Mouse (Mus musculus): ENCODE measurements at regions not wholly inside any gene's neighbourhood (a gene's known extent, or its start where the extent isn't known, plus 50 kb on each side); places are given as distances from the start of the nearest gene placed in this dataset.

- H3K27me3 ChIP-seq (ENCODE audit: insufficient read depth, low read length) = no peaks in the 10 kb centered on the region
- no peak for DNase-seq (ENCODE audit: low spot score)
- no peak for ATAC-seq (ENCODE audit: extremely low read depth, insufficient number of reproducible peaks, low FRiP score, poor library complexity, severe bottlenecking)
Measured at GRCm38 (mm10) chr16:77382790-77383189, 219.1 kb downstream of the Gm11146 start.

GRCm38 (mm10) chr16:77372768-77373167, 229.1 kb downstream of the Gm11146 start:
- no peaks in the 10 kb centered on the region for H3K27me3 ChIP-seq (ENCODE audit: insufficient read depth, low read length)
- H3K36me3 ChIP-seq (replicated peaks) = no peaks in the 10 kb centered on the region
- no peaks in the 10 kb centered on the region for H3K9me3 ChIP-seq (replicated peaks)
- H3K4me3 ChIP-seq (ENCODE audit: low read depth, low read length) = no peak overlapping the region
- TF ChIP-seq POLR2AphosphoS5 (IDR thresholded peaks at IDR 0.05; ENCODE audit: insufficient replicate concordance, low read depth, low read length) = no peak
- no peak for TF ChIP-seq TAL1 (conservative IDR thresholded peaks at IDR 0.05; ENCODE audit: low read depth, low read length)
- no peak for TF ChIP-seq GATA2 (IDR thresholded peaks at IDR 0.05; ENCODE audit: borderline replicate concordance, low read depth, low read length)
- no peak for TF ChIP-seq GATA1 (IDR thresholded peaks at IDR 0.05; ENCODE audit: borderline replicate concordance, low read length)
- TF ChIP-seq CTCF (IDR thresholded peaks at IDR 0.05; ENCODE audit: low read depth, low read length) = no peak
- DNase-seq (ENCODE audit: low spot score) = no peak
- no peaks in the 10 kb centered on the region for H3K4me1 ChIP-seq (ENCODE audit: insufficient read depth, low read depth, low read length)
- ATAC-seq (ENCODE audit: extremely low read depth, insufficient number of reproducible peaks, low FRiP score, poor library complexity, severe bottlenecking) = no peak

More at GRCm38 (mm10) chr16:77382790-77383189, 219.1 kb downstream of the Gm11146 start:
- no peaks in the 10 kb centered on the region; the same call in 1 of the 2 replicates for H3K9me3 ChIP-seq (replicated peaks)
- H3K4me1 ChIP-seq (ENCODE audit: insufficient read depth, low read depth, low read length) = no peaks in the 10 kb centered on the region
- H3K36me3 ChIP-seq (replicated peaks) = no peaks in the 10 kb centered on the region
- H3K4me3 ChIP-seq (ENCODE audit: low read depth, low read length) = no peak overlapping the region
- no peak for TF ChIP-seq GATA1 (IDR thresholded peaks at IDR 0.05; ENCODE audit: borderline replicate concordance, low read length)
- TF ChIP-seq GATA2 (IDR thresholded peaks at IDR 0.05; ENCODE audit: borderline replicate concordance, low read depth, low read length) = no peak
- TF ChIP-seq TAL1 (conservative IDR thresholded peaks at IDR 0.05; ENCODE audit: low read depth, low read length) = no peak
- TF ChIP-seq CTCF (IDR thresholded peaks at IDR 0.05; ENCODE audit: low read depth, low read length) = no peak

- H3K4me1 ChIP-seq (ENCODE audit: insufficient read depth, low read depth, low read length) = no peaks in the 10 kb centered on the region
- H3K27me3 ChIP-seq (ENCODE audit: insufficient read depth, low read length) = no peaks in the 10 kb centered on the region
- H3K36me3 ChIP-seq (replicated peaks) = no peaks in the 10 kb centered on the region
- no peak for TF ChIP-seq GATA2 (IDR thresholded peaks at IDR 0.05; ENCODE audit: borderline replicate concordance, low read depth, low read length)
- no peak for TF ChIP-seq CTCF (IDR thresholded peaks at IDR 0.05; ENCODE audit: low read depth, low read length)
- no peak for TF ChIP-seq GATA1 (IDR thresholded peaks at IDR 0.05; ENCODE audit: borderline replicate concordance, low read length)
- no peak for TF ChIP-seq TAL1 (conservative IDR thresholded peaks at IDR 0.05; ENCODE audit: low read depth, low read length)
- no peak for TF ChIP-seq POLR2AphosphoS5 (IDR thresholded peaks at IDR 0.05; ENCODE audit: insufficient replicate concordance, low read depth, low read length)
- ATAC-seq (ENCODE audit: extremely low read depth, insufficient number of reproducible peaks, low FRiP score, poor library complexity, severe bottlenecking) (no peak), DNase-seq (ENCODE audit: low spot score) (no peak)
- H3K9me3 ChIP-seq (replicated peaks) = no peaks in the 10 kb centered on the region
- no peak overlapping the region for H3K4me3 ChIP-seq (ENCODE audit: low read depth, low read length)
Measured at GRCm38 (mm10) chr16:77369810-77370209, 232.1 kb downstream of the Gm11146 start.

- ATAC-seq (ENCODE audit: extremely low read depth, insufficient number of reproducible peaks, low FRiP score, poor library complexity, severe bottlenecking) (no peak), DNase-seq (ENCODE audit: low spot score) (no peak)
- TF ChIP-seq CTCF (IDR thresholded peaks at IDR 0.05; ENCODE audit: low read depth, low read length) (no peak), GATA1 (IDR thresholded peaks at IDR 0.05; ENCODE audit: borderline replicate concordance, low read length) (no peak), GATA2 (IDR thresholded peaks at IDR 0.05; ENCODE audit: borderline replicate concordance, low read depth, low read length) (no peak), TAL1 (conservative IDR thresholded peaks at IDR 0.05; ENCODE audit: low read depth, low read length) (no peak), POLR2AphosphoS5 (IDR thresholded peaks at IDR 0.05; ENCODE audit: insufficient replicate concordance, low read depth, low read length) (no peak)
- Histone ChIP-seq H3K4me1 (ENCODE audit: insufficient read depth, low read depth, low read length) (no peaks in the 10 kb centered on the region), H3K4me3 (ENCODE audit: low read depth, low read length) (no peak overlapping the region), H3K9me3 (replicated peaks) (no peaks in the 10 kb centered on the region), H3K27me3 (ENCODE audit: insufficient read depth, low read length) (no peaks in the 10 kb centered on the region), H3K36me3 (replicated peaks) (no peaks in the 10 kb centered on the region)
Measured at GRCm38 (mm10) chr16:77365254-77365653, 236.6 kb downstream of the Gm11146 start.

GRCm38 (mm10) chr16:77364439-77364838, 237.5 kb downstream of the Gm11146 start:
- no peaks in the 10 kb centered on the region for H3K27me3 ChIP-seq (ENCODE audit: insufficient read depth, low read length)
- H3K9me3 ChIP-seq (replicated peaks) = no peaks in the 10 kb centered on the region
- ATAC-seq (ENCODE audit: extremely low read depth, insufficient number of reproducible peaks, low FRiP score, poor library complexity, severe bottlenecking) (no peak), DNase-seq (ENCODE audit: low spot score) (no peak)
- H3K4me1 ChIP-seq (ENCODE audit: insufficient read depth, low read depth, low read length) = no peaks in the 10 kb centered on the region
- TF ChIP-seq TAL1 (conservative IDR thresholded peaks at IDR 0.05; ENCODE audit: low read depth, low read length) (no peak), GATA1 (IDR thresholded peaks at IDR 0.05; ENCODE audit: borderline replicate concordance, low read length) (no peak), CTCF (IDR thresholded peaks at IDR 0.05; ENCODE audit: low read depth, low read length) (no peak), POLR2AphosphoS5 (IDR thresholded peaks at IDR 0.05; ENCODE audit: insufficient replicate concordance, low read depth, low read length) (no peak), GATA2 (IDR thresholded peaks at IDR 0.05; ENCODE audit: borderline replicate concordance, low read depth, low read length) (no peak)
- no peak overlapping the region for H3K4me3 ChIP-seq (ENCODE audit: low read depth, low read length)
- H3K36me3 ChIP-seq (replicated peaks) = no peaks in the 10 kb centered on the region

DNA sequence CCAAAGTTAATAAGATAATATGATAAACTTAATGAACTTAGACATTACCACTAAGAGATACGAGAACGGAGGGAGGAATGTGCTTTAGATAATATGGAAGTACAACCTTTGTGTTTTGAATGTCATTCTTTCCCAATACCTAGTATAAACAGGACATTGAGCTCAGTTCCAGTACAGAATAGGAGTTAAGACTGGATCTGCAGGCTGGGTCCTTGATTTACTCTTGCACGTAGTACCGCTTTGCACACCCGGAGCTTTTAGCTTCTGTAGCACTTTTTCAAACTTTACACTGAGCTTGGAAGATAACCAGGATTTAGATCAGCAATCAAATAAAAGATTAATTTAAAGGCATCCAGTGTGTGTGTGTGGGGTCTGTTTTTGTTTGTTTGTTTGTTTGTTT, 242.7 kb downstream of the Gm11146 start:
- Histone ChIP-seq H3K4me1 (ENCODE audit: insufficient read depth, low read depth, low read length) (no peaks in the 10 kb centered on the region), H3K36me3 (replicated peaks) (no peaks in the 10 kb centered on the region), H3K27me3 (ENCODE audit: insufficient read depth, low read length) (no peaks in the 10 kb centered on the region), H3K4me3 (ENCODE audit: low read depth, low read length) (no peak overlapping the region), H3K9me3 (replicated peaks) (no peaks in the 10 kb centered on the region)
- DNase-seq (ENCODE audit: low spot score) (no peak), ATAC-seq (ENCODE audit: extremely low read depth, insufficient number of reproducible peaks, low FRiP score, poor library complexity, severe bottlenecking) (no peak)
- TF ChIP-seq CTCF (IDR thresholded peaks at IDR 0.05; ENCODE audit: low read depth, low read length) (no peak), POLR2AphosphoS5 (IDR thresholded peaks at IDR 0.05; ENCODE audit: insufficient replicate concordance, low read depth, low read length) (no peak), GATA1 (IDR thresholded peaks at IDR 0.05; ENCODE audit: borderline replicate concordance, low read length) (no peak), GATA2 (IDR thresholded peaks at IDR 0.05; ENCODE audit: borderline replicate concordance, low read depth, low read length) (no peak), TAL1 (conservative IDR thresholded peaks at IDR 0.05; ENCODE audit: low read depth, low read length) (no peak)

Data from G1E (cell line).